ENCODE assay signal across 8 mouse cellular contexts in genomic region chr1:156718286-156718949, GRCm38 (mm10). TPM values are rescaled to one million over a fixed set of nuclear protein-coding genes. Genes with fewer than 3 reads are reported as not detected.
A peak's percentile ranks its signal among the peaks of the same experiment; 100 is the strongest.
DNase-seq lines count a peak whose midpoint lies in the region; ATAC-seq and TF ChIP-seq lines count a peak whose summit lies in the region.

No protein-coding gene starts in this region.

- peak overlapping the region; percentile 95 for H3K4me3 ChIP-seq in kidney, adult 2 months (ENCODE audit: insufficient read depth, low read depth, low read length)
- peak overlapping the region; percentile 79 for H3K4me3 ChIP-seq in lung, adult 2 months (replicated peaks; ENCODE audit: extremely low read depth, low read depth, low read length)
- H3K4me3 ChIP-seq in neural tube, embryonic 14.5 days (ENCODE audit: low read depth, low read length): peak overlapping the region; percentile 91

- peak; percentile 88 for ATAC-seq in neural tube, embryonic 14.5 days (ENCODE audit: low read depth)

- peak overlapping the region; percentile 63 for H3K4me2 ChIP-seq in neural tube, embryonic 14.5 days (ENCODE audit: low read depth, low read length)

- DNase-seq in CD4-positive, CD25-positive, alpha-beta regulatory T cell, adult 2 months (ENCODE audit: low read depth, low spot score): peak; percentile 75
- DNase-seq in ZHBTc4 (ENCODE audit: low read depth, low spot score): peak; percentile 85
- DNase-seq in embryo, embryonic 11 days: peak; percentile 84
- DNase-seq in heart, adult 11 months: peak; percentile 96
- peak; percentile 60 for DNase-seq in kidney, adult 2 months
- DNase-seq in lung, adult 2 months: peak; percentile 66
- DNase-seq in urinary bladder, postnatal 25 days (ENCODE audit: low spot score): peak; percentile 41

- no peaks in the 10 kb centered on the region for H3K27me3 ChIP-seq in kidney, adult 2 months (replicated peaks; ENCODE audit: control insufficient read depth, insufficient read depth, low read length)
- H3K27me3 ChIP-seq in neural tube, embryonic 14.5 days (ENCODE audit: control insufficient read depth, insufficient read depth, low read length): no peaks in the 10 kb centered on the region

- WGBS in kidney, adult 2 months: 2% methylated on average over 56 of the region's 73 CpGs
- under 1% methylated on average over 66 of the region's 73 CpGs for WGBS in lung, adult 2 months
- WGBS in neural tube, embryonic 14.5 days: under 1% methylated on average over 49 of the region's 73 CpGs

- TF ChIP-seq POLR2A in kidney, adult 2 months (IDR thresholded peaks at IDR 0.05; ENCODE audit: low read depth, low read length): no peak
- 0 out of 2 replicates have a peak, but pooled peaks have one; percentile 3 for TF ChIP-seq POLR2A in lung, adult 2 months (IDR thresholded peaks at IDR 0.05; ENCODE audit: borderline replicate concordance, extremely low read depth, low read depth, low read length)

- no peaks in the 10 kb centered on the region for H3K9me3 ChIP-seq in neural tube, embryonic 14.5 days (ENCODE audit: control insufficient read depth, low read length)

- H3K4me1 ChIP-seq in kidney, adult 2 months (ENCODE audit: control insufficient read depth, insufficient read depth, low read length): peaks cover 13% of the 10 kb centered on the region; the same call in 1 of the 2 replicates
- peaks cover 4% of the 10 kb centered on the region for H3K4me1 ChIP-seq in lung, adult 2 months (ENCODE audit: control insufficient read depth, insufficient read depth, low read length)
- H3K4me1 ChIP-seq in neural tube, embryonic 14.5 days (ENCODE audit: control insufficient read depth, insufficient read depth, low read length): peaks cover 8% of the 10 kb centered on the region; the same call in 1 of the 2 replicates

- H3K27ac ChIP-seq in kidney, adult 2 months (ENCODE audit: insufficient read depth, low read depth, low read length): peak overlapping the region; percentile 95
- H3K27ac ChIP-seq in neural tube, embryonic 14.5 days (ENCODE audit: low read depth, low read length): peak overlapping the region; percentile 88

- 0 out of 2 replicates have a peak, but pooled peaks have one; percentile 0 for TF ChIP-seq CTCF in kidney, adult 2 months (conservative IDR thresholded peaks at IDR 0.05; ENCODE audit: insufficient read depth, insufficient read length, low read depth, low read length)
- no peak for TF ChIP-seq CTCF in lung, adult 2 months (IDR thresholded peaks at IDR 0.05; ENCODE audit: insufficient read depth, low read length)

- H3K9ac ChIP-seq in neural tube, embryonic 14.5 days (replicated peaks; ENCODE audit: low read depth, low read length): peak overlapping the region; percentile 93

- no peaks in the 10 kb centered on the region for H3K36me3 ChIP-seq in kidney, adult 2 months (ENCODE audit: control insufficient read depth, insufficient read depth, low read length)
- no peaks in the 10 kb centered on the region for H3K36me3 ChIP-seq in neural tube, embryonic 14.5 days (ENCODE audit: control insufficient read depth, insufficient read depth, low read length)

RNA-seq across cellular contexts. Expression of gene Fam20b, which starts 0.5 kb away (rescaled TPM):
- 42.2 and 43.6 TPM in 2 replicates for polyA plus RNA-seq in kidney, adult 2 months (2012; rRNA removed)
- polyA plus RNA-seq in lung, adult 2 months (2012; rRNA removed): 16.3 and 25.9 TPM in 2 replicates
- polyA plus RNA-seq in neural tube, embryonic 14.5 days (2014; fragmentation: Nextera tagmentation; extraction: Ambion mirVana): 28.5 and 37.2 TPM in 2 replicates

RNA-seq across cellular contexts. Expression of gene Tor3a, which starts 44.3 kb away (rescaled TPM):
- 12.7 and 19.1 TPM in 2 replicates for polyA plus RNA-seq in kidney, adult 2 months (2012; rRNA removed)
- 73.2 and 105 TPM in 2 replicates for polyA plus RNA-seq in lung, adult 2 months (2012; rRNA removed)
- polyA plus RNA-seq in neural tube, embryonic 14.5 days (2014; fragmentation: Nextera tagmentation; extraction: Ambion mirVana): 1.8 and 3.2 TPM in 2 replicates

Comparison
In these comparisons a context has a peak if more than half of its experiments do, and no peak if none do; other contexts are left out.
1. Peak in every context shown above with its lines: DNase-seq, ATAC-seq, H3K4me3 ChIP-seq and H3K27ac ChIP-seq.
2. DNase-seq: peak in every context shown above with its lines; median percentile 96 in heart, adult 11 months; 85 in ZHBTc4; 84 in embryo, embryonic 11 days; 75 in CD4-positive, CD25-positive, alpha-beta regulatory T cell, adult 2 months; 66 in lung, adult 2 months; 60 in kidney, adult 2 months; 41 in urinary bladder, postnatal 25 days.